In genomic region chr10:81407539-81408423, GRCm38 (mm10) we compare ENCODE assay signal across 8 mouse cellular contexts. TPM values are rescaled to one million over a fixed set of nuclear protein-coding genes. Genes with fewer than 3 reads are reported as not detected.
A peak's percentile ranks its signal among the peaks of the same experiment; 100 is the strongest.
DNase-seq lines count a peak whose midpoint lies in the region; ATAC-seq and TF ChIP-seq lines count a peak whose summit lies in the region.

No protein-coding gene starts in this region.

- no peak for TF ChIP-seq EP300 in liver, embryonic 14.5 days (IDR thresholded peaks at IDR 0.05; ENCODE audit: low read depth)

- H3ac ChIP-seq in myocyte (ENCODE audit: control insufficient read depth, insufficient read length) = no peak overlapping the region

- H3K9me3 ChIP-seq in liver, embryonic 14.5 days (ENCODE audit: control insufficient read depth, low read length) = no peaks in the 10 kb centered on the region

- H3K27me3 ChIP-seq in kidney, adult 2 months (replicated peaks; ENCODE audit: control insufficient read depth, insufficient read depth, low read length) = no peaks in the 10 kb centered on the region
- H3K27me3 ChIP-seq in liver, embryonic 14.5 days (ENCODE audit: control insufficient read depth, insufficient read depth, low read length) = peaks cover 31% of the 10 kb centered on the region
- H3K27me3 ChIP-seq in myocyte (ENCODE audit: control insufficient read depth, insufficient read depth, insufficient read length) = no peaks in the 10 kb centered on the region

- no peak for TF ChIP-seq CTCF in cortical plate, adult 2 months (IDR thresholded peaks at IDR 0.05; ENCODE audit: extremely low read depth, insufficient read depth, low read length)
- no peak for TF ChIP-seq CTCF in kidney, adult 2 months (conservative IDR thresholded peaks at IDR 0.05; ENCODE audit: insufficient read depth, insufficient read length, low read depth, low read length)
- TF ChIP-seq CTCF in liver, embryonic 14.5 days (IDR thresholded peaks at IDR 0.05; ENCODE audit: low read depth) = no peak

- H3K4me2 ChIP-seq in liver, embryonic 14.5 days (ENCODE audit: low read depth) = peak overlapping the region; percentile 44
- H3K4me2 ChIP-seq in myocyte (ENCODE audit: low read depth) = peak overlapping the region; percentile 57

- H3K4me1 ChIP-seq in cortical plate, adult 2 months (ENCODE audit: control insufficient read depth, insufficient read depth, low read length) = peaks cover 14% of the 10 kb centered on the region
- peaks cover 51% of the 10 kb centered on the region for H3K4me1 ChIP-seq in kidney, adult 2 months (ENCODE audit: control insufficient read depth, insufficient read depth, low read length)
- H3K4me1 ChIP-seq in liver, embryonic 14.5 days (replicated peaks; ENCODE audit: control insufficient read depth in 2 of 2, insufficient read depth in 2 of 2, low read length in 1 of 2) = peaks cover 0 to 10% of the 10 kb centered on the region in 2 experiments; a peak in 2 of 4 replicates

- ATAC-seq in CD4-positive, CD25-positive, alpha-beta regulatory T cell, adult 4 months = peak; percentile 89
- peak; percentile 38; the same call in 1 of the 2 replicates for ATAC-seq in liver, embryonic 14.5 days (ENCODE audit: insufficient read depth)

- no peak for TF ChIP-seq POLR2A in cortical plate, adult 2 months (IDR thresholded peaks at IDR 0.05; ENCODE audit: extremely low read depth, insufficient read depth, low read length)
- no peak for TF ChIP-seq POLR2A in kidney, adult 2 months (IDR thresholded peaks at IDR 0.05; ENCODE audit: low read depth, low read length)
- TF ChIP-seq POLR2A in myocyte (IDR thresholded peaks at IDR 0.05; ENCODE audit: insufficient read length, low read depth) = no peak

- H3K4me3 ChIP-seq in cortical plate, adult 2 months (ENCODE audit: insufficient read depth, low read length) = no peak overlapping the region
- peak overlapping the region; percentile 21 for H3K4me3 ChIP-seq in kidney, adult 2 months (ENCODE audit: insufficient read depth, low read depth, low read length)
- peak overlapping the region; percentile 12 to 32; a peak in 3 of 4 replicates for H3K4me3 ChIP-seq in liver, embryonic 14.5 days (ENCODE audit: insufficient read depth in 1 of 2, low read depth in 2 of 2, low read length in 2 of 2)
- H3K4me3 ChIP-seq in myocyte = no peak overlapping the region

- 20% methylated on average over 31 of the region's 31 CpGs for WGBS in kidney, adult 2 months
- WGBS in liver, embryonic 14.5 days (ENCODE audit: insufficient replicate concordance) = 17% methylated on average over 31 of the region's 31 CpGs

- peak overlapping the region; percentile 34; the same call in 1 of the 2 replicates for H3K27ac ChIP-seq in cortical plate, adult 2 months (ENCODE audit: insufficient read depth, low read length)
- H3K27ac ChIP-seq in kidney, adult 2 months (ENCODE audit: insufficient read depth, low read depth, low read length) = peak overlapping the region; percentile 92
- H3K27ac ChIP-seq in liver, embryonic 14.5 days = no peak overlapping the region

- peak; percentile 67 for DNase-seq in T-cell, adult 2 months (ENCODE audit: low spot score)
- DNase-seq in heart, adult 9 months (ENCODE audit: low spot score in 2 of 2) = peak; percentile 92 to 93
- DNase-seq in kidney, adult 2 months = peak; percentile 96
- DNase-seq in liver, embryonic 14.5 days (ENCODE audit: low read depth in 3 of 3, low spot score in 3 of 3) = peak in 1 of 3 experiments; percentile 62
- DNase-seq in thymus, postnatal 0 days (ENCODE audit: low spot score) = no peak

- H3K79me2 ChIP-seq in myocyte (ENCODE audit: control insufficient read depth, insufficient read depth) = peaks cover 13% of the 10 kb centered on the region

- no peak overlapping the region for H3K9ac ChIP-seq in liver, embryonic 14.5 days (replicated peaks)

- peaks cover 3% of the 10 kb centered on the region for H3K36me3 ChIP-seq in kidney, adult 2 months (ENCODE audit: control insufficient read depth, insufficient read depth, low read length)
- H3K36me3 ChIP-seq in liver, embryonic 14.5 days (replicated peaks; ENCODE audit: control insufficient read depth, insufficient read depth, low read depth) = no peaks in the 10 kb centered on the region
- H3K36me3 ChIP-seq in myocyte (ENCODE audit: control insufficient read depth, insufficient read depth) = peaks cover 27% of the 10 kb centered on the region

TF ChIP-seq in myocyte, 11 proteins besides CTCF, POLR2A, EP300 and RAD21:
- TF ChIP-seq USF1 (IDR thresholded peaks at IDR 0.05; ENCODE audit: low read depth) (peak; percentile 87), REST (IDR thresholded peaks at IDR 0.05; ENCODE audit: insufficient read depth, insufficient read length) (no peak)

RNA-seq across cellular contexts. Expression of gene Smim24, which starts 14.9 kb away (rescaled TPM):
- polyA plus RNA-seq in CD4-positive, CD25-positive, alpha-beta regulatory T cell, adult 4 months (2017; shearing (Covaris generic)) = 10 to 100 TPM in 1 of 2 experiments, 1 to 10 TPM in 1; 9.0 to 10.8 TPM
- polyA plus RNA-seq in cortical plate, adult 2 months (2012; rRNA removed) = 2.5 and 3.0 TPM in 2 replicates
- polyA plus RNA-seq in kidney, adult 2 months (2012; rRNA removed) = 693 and 694 TPM in 2 replicates
- polyA plus RNA-seq in liver, embryonic 14.5 days (2012; rRNA removed) = 1.6 and 1.9 TPM in 2 replicates
- polyA plus RNA-seq in liver, embryonic 14.5 days (2014; fragmentation: Nextera tagmentation; extraction: Ambion mirVana) = 1.7 and 1.8 TPM in 2 replicates
- 0.30 TPM for polyA plus RNA-seq in myocyte (2012; fragmentation: generic; extraction: Trizol)
- polyA plus RNA-seq in thymus, postnatal 0 days (2015; fragmentation: Nextera tagmentation; extraction: Ambion mirVana) = 12.5 and 14.0 TPM in 2 replicates

RNA-seq across cellular contexts. Expression of gene Gm48552, which starts 19.0 kb away (rescaled TPM):
- 1 to 10 TPM in 1 of 2 experiments, under 1 TPM in 1; 0.71 to 2.3 TPM for polyA plus RNA-seq in CD4-positive, CD25-positive, alpha-beta regulatory T cell, adult 4 months (2017; shearing (Covaris generic))
- polyA plus RNA-seq in cortical plate, adult 2 months (2012; rRNA removed) = 6.8 and 7.8 TPM in 2 replicates
- 1.0 and 2.8 TPM in 2 replicates for polyA plus RNA-seq in kidney, adult 2 months (2012; rRNA removed)
- 0.78 and 0.90 TPM in 2 replicates for polyA plus RNA-seq in liver, embryonic 14.5 days (2012; rRNA removed)
- 0.21 and 0.36 TPM in 2 replicates for polyA plus RNA-seq in liver, embryonic 14.5 days (2014; fragmentation: Nextera tagmentation; extraction: Ambion mirVana)
- 0.73 TPM for polyA plus RNA-seq in myocyte (2012; fragmentation: generic; extraction: Trizol)
- polyA plus RNA-seq in thymus, postnatal 0 days (2015; fragmentation: Nextera tagmentation; extraction: Ambion mirVana) = 0.72 and 1.5 TPM in 2 replicates

RNA-seq across cellular contexts. Expression of gene Gm48551, which starts 23.5 kb away (rescaled TPM):
- 1 to 10 TPM; 2.2 to 3.7 TPM for polyA plus RNA-seq in CD4-positive, CD25-positive, alpha-beta regulatory T cell, adult 4 months (2017; shearing (Covaris generic))
- polyA plus RNA-seq in cortical plate, adult 2 months (2012; rRNA removed) = 5.8 and 5.9 TPM in 2 replicates
- polyA plus RNA-seq in kidney, adult 2 months (2012; rRNA removed) = 2.1 and 2.3 TPM in 2 replicates
- polyA plus RNA-seq in liver, embryonic 14.5 days (2012; rRNA removed) = 1.0 and 1.7 TPM in 2 replicates
- 0.37 and 0.47 TPM in 2 replicates for polyA plus RNA-seq in liver, embryonic 14.5 days (2014; fragmentation: Nextera tagmentation; extraction: Ambion mirVana)
- 1.7 TPM for polyA plus RNA-seq in myocyte (2012; fragmentation: generic; extraction: Trizol)
- 2.3 TPM in 2 replicates for polyA plus RNA-seq in thymus, postnatal 0 days (2015; fragmentation: Nextera tagmentation; extraction: Ambion mirVana)

RNA-seq across cellular contexts. Expression of gene Dohh, which starts 23.6 kb away (rescaled TPM):
- polyA plus RNA-seq in CD4-positive, CD25-positive, alpha-beta regulatory T cell, adult 4 months (2017; shearing (Covaris generic)) = 10 to 100 TPM in 1 of 2 experiments, 1 to 10 TPM in 1; 9.4 to 13.9 TPM
- polyA plus RNA-seq in cortical plate, adult 2 months (2012; rRNA removed) = 106 and 108 TPM in 2 replicates
- polyA plus RNA-seq in kidney, adult 2 months (2012; rRNA removed) = 60.6 and 79.8 TPM in 2 replicates
- 29.8 and 32.2 TPM in 2 replicates for polyA plus RNA-seq in liver, embryonic 14.5 days (2012; rRNA removed)
- polyA plus RNA-seq in liver, embryonic 14.5 days (2014; fragmentation: Nextera tagmentation; extraction: Ambion mirVana) = 35.0 and 39.7 TPM in 2 replicates
- 103 TPM for polyA plus RNA-seq in myocyte (2012; fragmentation: generic; extraction: Trizol)
- 71.3 and 78.7 TPM in 2 replicates for polyA plus RNA-seq in thymus, postnatal 0 days (2015; fragmentation: Nextera tagmentation; extraction: Ambion mirVana)

RNA-seq across cellular contexts. Expression of gene Fzr1, which starts 29.5 kb away (rescaled TPM):
- polyA plus RNA-seq in CD4-positive, CD25-positive, alpha-beta regulatory T cell, adult 4 months (2017; shearing (Covaris generic)) = 10 to 100 TPM; 12.3 to 16.4 TPM
- polyA plus RNA-seq in cortical plate, adult 2 months (2012; rRNA removed) = 75.5 and 76.0 TPM in 2 replicates
- polyA plus RNA-seq in kidney, adult 2 months (2012; rRNA removed) = 41.1 and 49.8 TPM in 2 replicates
- polyA plus RNA-seq in liver, embryonic 14.5 days (2012; rRNA removed) = 73.1 and 86.2 TPM in 2 replicates
- polyA plus RNA-seq in liver, embryonic 14.5 days (2014; fragmentation: Nextera tagmentation; extraction: Ambion mirVana) = 80.5 and 85.2 TPM in 2 replicates
- polyA plus RNA-seq in myocyte (2012; fragmentation: generic; extraction: Trizol) = 42.0 TPM
- polyA plus RNA-seq in thymus, postnatal 0 days (2015; fragmentation: Nextera tagmentation; extraction: Ambion mirVana) = 87.1 and 96.9 TPM in 2 replicates

Comparison
In these comparisons a context has a peak if more than half of its experiments do, and no peak if none do; other contexts are left out.
1. H3K4me3 ChIP-seq: peak in kidney, adult 2 months (single experiment) and liver, embryonic 14.5 days (2 of 2); none in cortical plate, adult 2 months (single experiment) and myocyte (single experiment).
2. RNA of gene Smim24, which starts 14.9 kb away (polyA plus RNA-seq): 693 to 694 TPM in kidney, adult 2 months; 12.5 to 14.0 TPM in thymus, postnatal 0 days, 9.0 to 10.8 TPM in CD4-positive, CD25-positive, alpha-beta regulatory T cell, adult 4 months, 2.5 to 3.0 TPM in cortical plate, adult 2 months, 1.6 to 1.9 TPM in liver, embryonic 14.5 days and 0.30 TPM in myocyte (single experiment); every median in the first group is over 10 times any median in the second.